Mouse (Mus musculus) embryo, embryonic 11.5 days (tissue): ENCODE results near the gene Spsb3.

Source experiments
- DNase-seq: peaks from one replicate; pipeline ENCODE4 v3.0.0-alpha.2; 2012; ENCODE audit warnings: low read depth, low spot score

The Spsb3 gene

DNA sequence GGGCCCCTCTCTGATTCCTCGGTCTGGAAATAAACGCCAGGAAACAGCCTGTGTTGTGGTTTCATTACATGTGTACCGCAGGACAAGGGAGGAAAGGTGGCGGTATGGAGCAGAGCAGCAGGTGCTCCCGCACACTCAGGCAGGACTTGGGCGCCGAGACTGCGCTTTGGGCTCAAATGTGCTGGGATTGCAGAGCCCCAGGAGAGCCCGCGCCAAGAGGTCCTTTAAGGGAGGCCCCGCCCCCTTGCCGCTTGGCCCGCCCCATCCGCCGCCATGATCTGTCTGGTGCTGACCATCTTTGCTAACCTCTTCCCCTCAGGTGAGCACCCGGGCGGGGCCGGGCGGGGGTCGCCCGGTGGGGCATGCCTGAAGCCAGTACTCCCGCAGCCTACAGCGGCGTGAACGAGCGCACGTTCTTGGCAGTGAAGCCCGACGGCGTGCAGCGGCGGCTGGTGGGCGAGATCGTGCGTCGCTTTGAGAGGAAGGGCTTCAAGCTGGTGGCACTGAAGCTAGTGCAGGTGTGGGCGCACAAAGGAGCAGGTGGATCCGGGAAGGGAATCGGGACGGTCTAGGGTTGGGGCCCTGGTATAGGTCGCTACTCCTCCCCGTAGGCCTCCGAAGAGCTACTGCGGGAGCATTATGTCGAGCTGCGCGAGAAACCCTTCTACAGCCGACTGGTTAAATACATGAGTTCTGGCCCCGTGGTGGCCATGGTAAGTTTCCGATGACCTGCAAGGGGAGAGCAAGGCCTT, 10.0 kb downstream of the Spsb3 start, which contains the start of gene Nme3:
TSS of gene Nme3 (plus strand) at position 260 of the 752 bp plus-strand sequence.
- peak; percentile 50 for DNase-seq

DNA sequence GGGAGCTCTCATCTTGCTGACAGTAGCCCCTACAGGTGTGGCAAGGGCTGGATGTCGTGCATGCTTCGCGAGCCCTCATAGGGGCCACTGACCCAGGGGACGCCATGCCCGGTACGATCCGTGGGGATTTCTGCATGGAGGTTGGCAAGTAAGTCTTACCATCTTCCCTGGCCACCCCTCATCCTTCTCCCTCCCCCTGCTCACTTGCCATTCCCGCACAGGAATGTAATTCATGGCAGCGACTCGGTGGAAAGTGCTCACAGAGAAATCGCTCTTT, 10.5 kb downstream of the Spsb3 start:
- DNase-seq = no peak

DNA sequence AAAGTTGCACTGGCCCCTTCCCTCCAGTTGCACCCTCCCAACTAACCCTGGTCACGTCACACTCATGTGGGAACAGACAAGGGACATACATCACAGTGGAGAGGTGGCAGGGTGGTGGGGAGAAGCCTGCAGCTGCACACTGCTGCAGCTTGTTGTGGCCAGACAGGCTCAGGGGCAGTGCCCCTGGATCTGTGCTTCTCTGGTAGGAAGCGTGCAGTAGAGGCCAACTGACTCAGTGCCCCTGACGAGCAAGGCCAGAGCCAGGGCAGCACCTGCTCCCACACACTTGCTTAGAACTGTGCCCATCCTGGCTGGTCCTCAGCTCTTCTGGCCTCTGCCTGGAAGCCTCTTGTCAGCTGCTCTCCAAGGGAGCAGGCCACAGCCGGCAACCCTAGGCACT, 11.2 kb downstream of the Spsb3 start:
- DNase-seq = no peak

DNA sequence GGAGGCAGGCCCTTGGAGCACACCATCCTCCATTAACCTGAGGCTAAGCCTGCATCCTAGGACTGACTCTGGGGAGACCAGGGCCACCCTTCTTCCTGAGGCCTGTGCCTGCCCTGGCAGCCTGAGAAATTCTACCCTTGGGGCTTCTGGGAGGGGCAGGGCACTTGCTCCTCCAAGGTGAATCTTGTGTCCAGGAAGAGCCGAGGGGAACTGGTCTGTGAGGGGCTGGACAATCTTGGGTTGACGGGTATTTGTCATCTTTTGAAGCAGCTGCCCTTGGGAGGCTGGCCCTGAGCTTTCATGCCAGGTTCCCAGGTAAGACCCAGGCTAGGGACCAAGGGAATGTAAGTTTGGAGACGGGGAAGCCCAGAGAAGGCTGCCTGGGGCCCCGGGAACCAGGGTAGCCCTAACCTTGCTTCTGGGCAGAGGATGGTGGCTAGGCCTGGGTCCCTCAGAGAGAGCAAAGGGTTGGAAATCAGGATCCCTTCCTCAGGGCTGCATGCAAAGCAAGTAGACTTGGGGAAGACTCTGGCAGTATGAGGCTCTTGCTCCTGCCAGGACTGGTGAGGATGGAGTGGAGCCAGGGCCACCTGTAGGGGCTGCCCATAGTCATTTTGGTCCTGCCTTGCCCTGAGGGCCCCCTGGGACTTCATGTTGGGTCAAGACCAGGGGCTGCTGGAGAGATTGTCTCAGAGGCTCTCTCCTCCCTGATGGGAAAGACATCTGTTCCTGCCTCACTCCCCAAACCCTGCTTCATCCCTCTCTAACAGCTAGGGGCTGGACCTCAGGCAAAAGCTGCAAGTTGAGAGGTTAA, 11.8 kb downstream of the Spsb3 start:
- DNase-seq = no peak

DNA sequence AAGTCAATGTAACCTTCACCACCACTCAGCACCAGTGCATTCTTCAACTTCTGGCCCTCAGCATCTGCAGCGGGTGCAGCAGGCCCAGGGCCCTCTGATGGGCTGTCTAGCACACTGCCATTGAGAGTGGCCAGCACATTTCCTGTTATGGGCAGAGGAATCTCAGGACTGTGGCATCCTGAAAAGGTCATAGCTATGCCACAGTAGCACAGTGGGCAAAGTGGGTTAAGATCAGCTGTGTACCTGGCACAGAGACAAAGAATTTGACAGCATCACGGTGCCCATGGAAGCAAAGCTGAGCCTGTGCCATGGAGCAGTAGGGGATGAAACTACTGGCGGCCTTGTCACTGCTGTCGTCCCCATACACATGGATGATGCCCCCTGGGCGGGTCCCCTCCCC, 12.7 kb downstream of the Spsb3 start:
- DNase-seq = no peak

DNA sequence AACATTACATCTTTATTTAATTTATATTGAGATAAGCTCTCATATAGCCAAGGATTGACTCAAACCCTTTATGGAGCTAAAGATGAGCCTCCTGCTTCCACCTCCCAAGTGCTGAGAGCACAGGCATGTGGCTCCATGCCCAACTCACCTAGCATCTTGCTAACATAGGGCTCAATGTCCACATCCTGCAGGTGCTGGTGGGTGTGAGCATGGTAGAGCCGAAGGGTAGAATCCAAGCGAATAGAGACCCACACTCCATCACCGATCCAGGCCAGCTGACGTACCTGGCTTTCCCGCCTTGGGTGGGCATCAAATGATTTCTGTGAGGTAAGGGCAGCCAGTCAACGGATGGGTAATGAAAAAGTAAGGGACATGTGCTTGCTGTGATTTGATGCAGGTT, 13.6 kb downstream of the Spsb3 start:
- DNase-seq = no peak

DNA sequence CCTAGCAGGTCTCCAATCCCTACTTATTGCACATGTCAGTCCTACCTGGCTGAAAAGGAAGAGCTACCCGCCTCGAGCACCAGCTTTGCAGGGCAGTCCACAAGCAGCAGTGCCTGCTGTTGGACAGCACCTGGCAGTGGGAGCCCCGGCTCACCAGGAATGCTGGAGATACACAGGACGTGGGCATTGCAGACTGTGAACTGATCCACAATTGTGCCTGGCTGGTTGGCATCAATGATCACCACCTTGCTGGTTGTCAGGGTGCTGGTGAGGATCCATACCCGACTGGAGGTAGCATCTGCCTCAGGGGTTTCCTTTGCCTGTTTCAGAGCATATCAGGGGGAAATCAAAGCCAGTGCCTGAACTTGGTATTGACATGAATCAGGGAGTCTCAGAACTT, 15.7 kb downstream of the Spsb3 start:
- no peak for DNase-seq

DNA sequence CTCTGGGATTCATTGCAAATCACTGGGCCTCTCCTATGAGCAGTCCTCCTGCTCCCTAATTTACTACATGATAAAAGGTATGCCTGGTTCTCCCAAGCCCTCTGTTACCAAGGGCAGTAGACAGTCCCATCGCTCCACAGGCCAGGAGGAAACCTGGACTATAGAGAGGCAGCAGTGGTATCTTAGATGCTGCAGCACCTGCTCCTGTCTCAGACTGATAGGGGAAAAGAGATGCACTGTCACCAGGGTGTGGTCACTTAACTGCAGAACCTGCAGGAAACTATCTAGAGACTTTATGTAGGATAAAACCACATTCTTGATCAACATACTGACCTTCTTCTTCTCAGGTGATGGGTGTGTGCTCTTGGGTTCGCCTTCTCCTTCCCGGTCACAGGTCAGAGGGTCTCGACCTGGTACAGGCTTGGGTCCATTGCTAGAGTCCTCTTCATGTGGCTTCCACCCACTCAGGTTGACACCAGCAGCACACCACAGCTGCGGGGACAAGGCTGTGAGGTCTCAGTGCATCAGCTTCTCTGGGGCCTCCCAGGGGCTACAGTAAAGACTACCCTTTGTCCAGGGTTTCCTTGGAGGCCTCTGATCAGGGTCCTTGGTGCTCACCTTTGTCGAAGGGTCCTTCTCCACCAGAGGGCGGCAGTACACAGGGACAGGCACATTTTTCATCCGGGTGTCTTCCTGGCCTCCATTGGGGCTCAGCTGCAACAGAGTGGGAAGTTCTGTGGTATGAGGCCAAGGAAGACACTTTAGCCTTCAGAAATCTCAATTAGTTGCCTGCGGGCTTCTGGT, 16.4 kb downstream of the Spsb3 start:
- DNase-seq = no peak

DNA sequence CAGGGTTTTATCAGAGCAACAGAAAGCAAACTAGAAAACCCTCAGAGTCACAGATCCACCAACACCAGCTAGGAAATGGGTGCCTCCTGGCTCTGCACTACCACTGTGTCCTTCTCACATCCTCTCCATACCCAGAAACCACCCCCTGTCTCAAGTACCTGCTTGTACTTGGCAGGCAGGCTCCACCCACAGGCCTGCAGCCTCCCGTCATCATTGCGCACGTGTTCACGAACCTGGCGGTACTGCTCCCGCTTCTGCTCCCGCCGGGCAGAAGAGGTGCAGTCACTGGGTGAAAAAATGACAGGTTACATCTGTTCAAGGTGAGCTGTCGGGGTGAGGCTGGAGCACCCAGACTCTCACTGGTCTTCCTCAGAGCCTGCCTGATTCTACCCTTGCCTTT, 17.3 kb downstream of the Spsb3 start:
- DNase-seq = no peak

DNA sequence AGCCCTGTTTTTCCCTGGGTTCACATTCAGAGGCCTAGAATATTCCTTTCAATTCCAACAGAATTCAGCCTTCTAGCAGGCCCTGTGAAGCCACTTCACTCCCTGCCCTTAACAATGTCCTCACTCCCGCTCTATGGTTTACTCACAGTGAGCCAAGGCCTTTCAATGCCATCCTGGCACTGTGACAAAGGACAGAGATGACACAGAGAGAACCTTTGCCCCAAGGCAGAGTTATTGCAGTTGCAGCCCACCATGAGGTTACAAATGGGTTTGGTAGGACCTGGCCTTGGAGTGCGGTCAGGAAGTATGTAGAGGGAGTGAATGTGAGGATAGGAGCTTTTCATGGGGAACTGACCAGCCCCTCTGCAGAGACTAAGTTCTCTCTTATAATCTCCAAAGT, 21.1 kb downstream of the Spsb3 start:
- DNase-seq = no peak

DNA sequence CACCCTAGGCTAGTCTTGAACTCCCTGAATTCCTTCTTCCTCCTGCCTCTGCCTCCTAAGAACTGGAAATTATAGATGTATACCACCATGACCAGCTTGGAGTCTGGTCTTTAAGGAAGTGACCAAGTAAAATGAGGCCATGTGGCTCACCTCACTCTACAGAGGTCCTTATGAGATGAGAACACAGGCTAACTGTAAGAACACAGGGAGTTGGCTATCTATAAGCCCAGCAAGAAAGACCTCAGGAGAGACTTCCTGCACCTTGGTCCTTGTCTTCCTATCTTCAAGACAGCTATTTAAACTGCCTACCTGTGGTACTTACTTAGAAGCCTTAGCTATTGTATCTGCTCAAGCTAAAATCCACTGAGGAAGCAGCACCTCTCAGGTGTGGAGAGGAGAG, 27.5 kb downstream of the Spsb3 start:
- DNase-seq = no peak

DNA sequence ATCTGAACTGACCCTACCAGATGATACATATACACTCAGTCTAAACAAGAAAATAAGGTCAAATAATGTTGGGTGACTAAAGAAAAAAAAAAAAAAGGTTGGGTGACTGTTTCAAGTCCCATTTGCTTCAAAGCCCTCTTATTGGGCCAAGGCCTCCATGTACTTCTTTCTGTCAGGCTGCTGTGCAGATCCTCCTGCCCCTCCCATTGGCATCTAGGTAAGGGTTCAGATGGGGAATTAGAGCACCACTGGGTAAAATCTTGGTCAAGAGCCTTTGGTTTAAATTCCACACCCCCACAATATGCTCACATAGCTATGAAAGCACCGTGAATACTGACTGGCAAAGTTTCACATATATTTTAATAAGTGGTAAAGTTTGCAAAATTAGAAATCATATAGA, 36.8 kb downstream of the Spsb3 start:
- no peak for DNase-seq

DNA sequence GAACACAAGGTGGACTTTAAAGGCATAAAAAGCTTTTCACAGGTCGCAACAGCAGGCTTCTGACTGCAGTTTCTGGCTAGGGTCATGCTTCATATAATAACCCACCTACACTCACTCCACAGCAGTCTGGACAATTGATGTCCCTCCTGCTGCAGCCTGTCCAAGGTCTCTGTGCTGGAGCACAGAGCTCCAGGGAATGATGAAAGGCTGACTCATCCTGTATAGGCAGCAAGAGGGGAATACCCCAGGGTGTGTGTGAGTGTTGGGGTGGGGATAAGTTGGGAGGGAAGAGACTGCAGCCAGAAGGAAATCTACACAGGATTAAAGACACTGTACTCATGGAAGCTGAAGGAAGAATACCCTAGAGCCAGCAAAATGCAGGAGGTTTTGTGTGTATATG, 43.1 kb downstream of the Spsb3 start:
- no peak for DNase-seq

DNA sequence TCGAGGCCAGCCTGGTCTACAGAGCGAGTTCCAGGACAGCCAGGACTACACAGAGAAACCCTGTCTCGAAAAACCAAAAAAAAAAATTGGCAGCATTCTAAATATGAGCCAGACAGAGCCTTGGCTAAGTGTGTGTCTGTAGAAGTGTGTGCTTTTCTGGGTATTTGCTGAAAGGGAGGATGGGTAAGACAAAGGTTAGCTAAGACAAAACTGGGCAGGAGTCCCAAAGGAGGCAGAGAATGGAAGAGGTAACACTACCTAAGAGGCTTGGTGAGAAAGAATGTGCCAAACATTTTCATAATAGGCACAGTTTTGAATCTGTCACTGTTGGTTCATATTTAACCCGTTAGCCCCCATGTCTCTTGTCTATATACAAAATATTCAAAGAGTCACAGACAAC, 46.0 kb downstream of the Spsb3 start:
- DNase-seq = no peak

DNA sequence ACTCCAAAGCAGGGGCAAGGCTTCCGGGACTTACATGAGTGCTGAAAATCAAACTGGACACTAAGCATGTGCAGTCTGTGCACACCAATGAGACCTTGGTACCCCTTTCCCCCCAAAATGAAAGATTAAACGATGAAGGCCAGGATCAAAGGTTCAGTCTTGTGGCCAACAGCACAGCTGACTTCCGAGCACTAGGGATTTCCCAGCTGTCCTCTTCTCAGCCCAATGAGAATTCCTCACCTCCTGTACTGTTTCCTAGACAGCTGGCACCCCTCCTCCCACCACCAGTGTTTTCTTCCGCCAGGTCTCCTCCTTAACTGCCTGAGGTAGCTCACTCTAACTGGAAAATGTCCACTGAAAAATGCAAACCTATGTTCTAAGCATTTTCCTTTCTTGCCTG, 46.7 kb downstream of the Spsb3 start:
- no peak for DNase-seq

DNA sequence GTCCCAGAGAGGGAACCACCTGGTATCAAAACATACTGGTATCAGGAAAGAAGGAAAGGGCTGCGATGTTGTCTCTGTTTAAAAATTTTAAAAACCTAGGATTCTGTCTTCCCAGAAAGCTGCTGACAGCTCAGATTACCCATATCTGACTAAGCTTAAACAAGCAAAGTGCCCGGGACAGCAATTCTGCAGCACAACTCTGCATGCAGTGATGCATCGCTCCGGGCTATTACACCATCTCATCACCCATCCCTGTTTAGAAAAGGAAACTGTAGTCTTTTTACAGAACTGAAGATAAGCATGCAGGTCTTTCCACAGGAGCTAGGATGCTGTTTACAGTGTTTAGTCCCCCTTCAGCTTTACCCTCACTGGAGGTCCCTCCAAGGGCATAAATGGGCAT, 48.5 kb downstream of the Spsb3 start:
- DNase-seq = no peak

DNA sequence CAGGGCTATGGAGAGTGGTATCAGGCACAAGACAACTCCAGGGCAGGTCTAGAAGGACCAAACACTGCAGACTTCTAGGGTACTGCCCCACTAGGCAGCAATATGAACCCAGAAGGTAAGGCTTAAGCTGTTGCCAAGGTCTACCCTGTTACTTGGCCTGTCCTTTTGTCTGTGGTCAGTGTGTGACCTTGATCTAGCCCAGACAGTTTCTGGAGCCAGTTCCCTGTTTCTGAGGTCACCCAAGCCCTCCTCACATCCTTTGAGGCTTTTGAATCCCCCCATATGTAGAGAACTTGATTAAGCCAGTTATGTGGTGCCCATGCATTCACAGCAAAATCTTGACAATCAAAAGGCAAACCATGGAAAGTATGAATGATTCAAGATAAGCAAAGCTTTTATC, 49.2 kb downstream of the Spsb3 start:
- DNase-seq = no peak

DNA sequence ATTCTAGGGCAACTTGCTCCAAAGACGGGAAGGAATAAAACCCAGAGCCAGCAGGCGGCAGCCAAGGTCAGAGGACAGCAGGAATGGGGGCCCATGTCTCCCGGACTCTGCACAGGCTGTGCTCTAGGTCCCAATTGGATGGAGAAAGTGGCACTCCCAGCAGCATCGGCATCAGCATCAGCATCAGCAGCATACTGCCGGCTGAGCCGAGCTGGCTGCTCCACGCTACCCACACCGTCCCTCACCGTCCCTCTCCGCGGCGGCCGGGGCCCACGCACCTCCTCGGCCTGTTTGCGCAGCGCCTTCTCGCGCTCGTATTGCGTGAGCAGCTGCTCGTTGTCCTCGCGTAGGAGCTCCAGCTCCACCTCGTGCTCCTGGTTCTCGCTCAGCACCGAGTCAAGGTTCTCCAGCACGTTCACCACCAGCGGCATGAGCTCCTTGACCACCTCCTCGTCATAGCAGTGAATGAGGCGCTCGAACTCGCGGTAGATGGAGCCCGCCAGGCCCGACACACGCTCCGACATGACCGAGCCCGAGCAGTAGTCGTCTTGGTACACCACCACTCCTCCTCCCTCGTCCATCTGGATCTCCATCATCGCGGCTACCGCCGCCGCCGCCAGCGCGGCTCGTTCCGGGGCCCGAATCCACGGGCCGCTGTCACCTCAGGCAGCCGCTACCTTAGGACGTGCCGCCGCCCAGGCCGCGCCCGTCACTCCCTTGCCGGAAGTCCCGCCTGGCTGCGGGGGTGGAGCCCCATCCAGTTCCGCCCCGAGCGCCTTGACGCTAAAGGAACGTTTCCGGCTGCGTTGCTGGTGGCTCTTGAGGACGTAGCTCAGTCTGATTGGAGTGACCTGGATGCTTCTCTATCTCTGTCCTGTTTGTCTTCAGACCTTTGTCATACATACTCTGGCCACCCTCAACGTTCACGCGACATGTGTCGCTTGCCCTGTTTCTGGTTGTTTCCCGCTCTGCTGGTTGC, 50.1 kb downstream of the Spsb3 start, which contains the start of gene Mapk8ip3:
TSS of gene Mapk8ip3 (minus strand) at position 719 of the 979 bp plus-strand sequence.
- DNase-seq = peak; percentile 85

DNA sequence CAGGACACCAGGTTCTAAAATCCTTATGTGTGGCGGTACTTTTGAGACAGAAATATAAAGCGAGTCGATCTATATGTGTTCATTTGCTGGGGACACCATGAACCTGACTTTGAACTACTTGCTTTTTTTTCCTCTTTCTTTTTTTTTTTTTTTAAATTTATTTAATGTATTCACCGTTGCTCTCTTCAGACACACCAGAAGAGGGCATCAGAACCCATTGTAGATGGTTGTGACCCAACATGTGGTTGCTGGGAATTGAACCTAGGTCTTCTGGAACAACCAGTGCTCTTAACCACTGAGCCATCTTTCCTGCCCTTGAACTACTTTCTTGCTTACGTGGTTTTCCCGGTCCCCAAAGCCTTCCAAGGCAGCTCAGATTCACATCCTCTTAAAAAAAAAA, 50.8 kb downstream of the Spsb3 start:
- DNase-seq = no peak
